ENCODE assay signal across 12 mouse cellular contexts in the genomic region with DNA sequence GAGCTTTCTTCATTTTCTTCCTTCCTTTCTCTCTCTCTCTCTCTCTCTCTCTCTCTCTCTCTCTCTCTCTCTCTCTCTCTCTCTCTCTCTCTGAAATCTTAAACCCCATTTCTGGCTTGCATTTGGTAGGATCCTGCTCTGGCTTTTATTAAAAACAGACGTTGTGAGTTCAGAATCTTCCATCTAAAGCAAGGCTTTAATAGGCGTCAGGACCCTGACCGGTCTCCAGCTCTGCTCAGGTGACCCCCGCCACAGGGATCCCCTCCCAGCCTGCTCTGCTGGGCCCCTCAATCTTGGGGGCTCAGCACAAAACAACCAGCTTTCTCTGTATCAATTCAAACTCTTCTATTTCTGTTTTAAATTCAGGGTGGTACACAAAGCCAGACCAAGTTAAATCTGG. TPM values are rescaled to one million over a fixed set of nuclear protein-coding genes. Genes with fewer than 3 reads are reported as not detected.
A peak's percentile ranks its signal among the peaks of the same experiment; 100 is the strongest.
DNase-seq lines count a peak whose midpoint lies in the region; ATAC-seq and TF ChIP-seq lines count a peak whose summit lies in the region.
"Had no signal": no experiment of that assay in that cellular context is flagged by ENCODE, and none has a peak within 500 bp of the region (broad histone marks: within the 10 kb centered on the region; RNA-seq: fewer than 3 reads in every experiment).

No protein-coding gene starts in this region.

- H3K4me1 ChIP-seq in kidney, embryonic 16.5 days (ENCODE audit: insufficient read depth, low read length) = peaks cover 39% of the 10 kb centered on the region
- peaks cover 5% of the 10 kb centered on the region; the same call in 1 of the 2 replicates for H3K4me1 ChIP-seq in kidney, adult 2 months (ENCODE audit: control insufficient read depth, insufficient read depth, low read length)
- H3K4me1 ChIP-seq in embryonic facial prominence, embryonic 12.5 days = peaks cover 62% of the 10 kb centered on the region
- peaks cover 79% of the 10 kb centered on the region for H3K4me1 ChIP-seq in limb, embryonic 13.5 days

- no peak overlapping the region for H3K4me2 ChIP-seq in kidney, embryonic 16.5 days (replicated peaks; ENCODE audit: low read depth, low read length)
- peak overlapping the region; percentile 29 for H3K4me2 ChIP-seq in embryonic facial prominence, embryonic 12.5 days (replicated peaks)
- peak overlapping the region; percentile 45 for H3K4me2 ChIP-seq in limb, embryonic 13.5 days (replicated peaks)

- no peaks in the 10 kb centered on the region for H3K9me3 ChIP-seq in kidney, embryonic 16.5 days (ENCODE audit: low read length)
- H3K9me3 ChIP-seq in embryonic facial prominence, embryonic 12.5 days = no peaks in the 10 kb centered on the region
- no peaks in the 10 kb centered on the region for H3K9me3 ChIP-seq in limb, embryonic 13.5 days

- 0 out of 2 replicates have a peak overlapping the region, but pooled peaks have one; percentile 41 for H3K9ac ChIP-seq in kidney, embryonic 16.5 days (replicated peaks; ENCODE audit: low read length)
- 0 out of 2 replicates have a peak overlapping the region, but pooled peaks have one; percentile 5 for H3K9ac ChIP-seq in embryonic facial prominence, embryonic 12.5 days
- H3K9ac ChIP-seq in limb, embryonic 13.5 days = peak overlapping the region; percentile 53

- peak overlapping the region; percentile 71; the same call in 1 of the 2 replicates for H3K27ac ChIP-seq in kidney, embryonic 16.5 days (ENCODE audit: low read length)
- no peak overlapping the region for H3K27ac ChIP-seq in kidney, adult 2 months (ENCODE audit: insufficient read depth, low read depth, low read length)
- H3K27ac ChIP-seq in embryonic facial prominence, embryonic 12.5 days = peak overlapping the region; percentile 99
- H3K27ac ChIP-seq in limb, embryonic 13.5 days = peak overlapping the region; percentile 99

- peak; percentile 85 for DNase-seq in heart, adult 11 months
- DNase-seq in heart, adult 18-20 months = no peak
- DNase-seq in kidney, adult 2 months = no peak
- no peak for DNase-seq in left cerebral cortex, adult 11 months (ENCODE audit: low spot score)
- no peak for DNase-seq in adrenal gland, postnatal 25 days
- DNase-seq: cerebellum, adult 9-11 months; lung, postnatal 14 days had no signal

- ATAC-seq in kidney, embryonic 16.5 days (ENCODE audit: low FRiP score, low TSS enrichment) = no peak
- ATAC-seq in embryonic facial prominence, embryonic 12.5 days (ENCODE audit: insufficient number of reproducible peaks, insufficient read depth, low FRiP score, low TSS enrichment) = peak; percentile 62; the same call in 1 of the 2 replicates
- ATAC-seq in limb, embryonic 13.5 days (ENCODE audit: low FRiP score, low read depth) = peak; percentile 57; the same call in 1 of the 2 replicates
- ATAC-seq: Patski had no signal

- H3K4me3 ChIP-seq in kidney, embryonic 16.5 days (ENCODE audit: low read length) = no peak overlapping the region
- no peak overlapping the region for H3K4me3 ChIP-seq in kidney, adult 2 months (ENCODE audit: insufficient read depth, low read depth, low read length)
- H3K4me3 ChIP-seq in embryonic facial prominence, embryonic 12.5 days = no peak overlapping the region
- peak overlapping the region; percentile 2; the same call in 1 of the 2 replicates for H3K4me3 ChIP-seq in limb, embryonic 13.5 days

- H3K27me3 ChIP-seq in kidney, embryonic 16.5 days (ENCODE audit: insufficient read depth, low read length) = no peaks in the 10 kb centered on the region
- no peaks in the 10 kb centered on the region for H3K27me3 ChIP-seq in kidney, adult 2 months (replicated peaks; ENCODE audit: control insufficient read depth, insufficient read depth, low read length)
- no peaks in the 10 kb centered on the region for H3K27me3 ChIP-seq in embryonic facial prominence, embryonic 12.5 days
- no peaks in the 10 kb centered on the region for H3K27me3 ChIP-seq in limb, embryonic 13.5 days
- H3K27me3 ChIP-seq: Patski had no signal

- H3K36me3 ChIP-seq in kidney, embryonic 16.5 days (ENCODE audit: insufficient read depth, low read length) = no peaks in the 10 kb centered on the region
- no peaks in the 10 kb centered on the region for H3K36me3 ChIP-seq in kidney, adult 2 months (ENCODE audit: control insufficient read depth, insufficient read depth, low read length)
- H3K36me3 ChIP-seq in embryonic facial prominence, embryonic 12.5 days = no peaks in the 10 kb centered on the region
- H3K36me3 ChIP-seq in limb, embryonic 13.5 days = peaks cover 3% of the 10 kb centered on the region; the same call in 1 of the 2 replicates

- WGBS in kidney, embryonic 16.5 days = 58% methylated on average over 4 of the region's 4 CpGs
- 64% methylated on average over 4 of the region's 4 CpGs for WGBS in kidney, adult 2 months
- WGBS in embryonic facial prominence, embryonic 12.5 days = 14% methylated on average over 4 of the region's 4 CpGs
- 12% methylated on average over 4 of the region's 4 CpGs for WGBS in limb, embryonic 13.5 days

- TF ChIP-seq CTCF in kidney, adult 2 months (conservative IDR thresholded peaks at IDR 0.05; ENCODE audit: insufficient read depth, insufficient read length, low read depth, low read length) = no peak

- no peak for TF ChIP-seq POLR2A in kidney, adult 2 months (IDR thresholded peaks at IDR 0.05; ENCODE audit: low read depth, low read length)

RNA-seq across cellular contexts. Expression of a gene that starts 28.8 kb away (rescaled TPM):
- not detected for total RNA-seq in heart, adult 18-20 months (2021)
- polyA plus RNA-seq in kidney, embryonic 16.5 days (2015; fragmentation: Nextera tagmentation; extraction: Ambion mirVana) = not detected in 2 replicates
- not detected in 2 replicates for polyA plus RNA-seq in kidney, adult 2 months (2012; rRNA removed)
- not detected in 2 replicates for polyA plus RNA-seq in embryonic facial prominence, embryonic 12.5 days (2016; fragmentation: Nextera tagmentation; extraction: Ambion mirVana)
- polyA plus RNA-seq in limb, embryonic 13.5 days (2015; fragmentation: Nextera tagmentation; extraction: Ambion mirVana) = 0.26 TPM in 1 of 2 replicates, not detected in the other
- not detected in 2 replicates for total RNA-seq in adrenal gland, postnatal 25 days (2021)
- total RNA-seq: left cerebral cortex, postnatal 36 days had no signal
- polyA plus RNA-seq: Patski had no signal

RNA-seq across cellular contexts. Expression of a gene that starts 39.2 kb away (rescaled TPM):
- 10 to 100 TPM in 1 of 2 experiments, 1 to 10 TPM in 1; 8.9 to 11.6 TPM for total RNA-seq in heart, adult 18-20 months (2021)
- polyA plus RNA-seq in kidney, embryonic 16.5 days (2015; fragmentation: Nextera tagmentation; extraction: Ambion mirVana) = 42.5 and 46.7 TPM in 2 replicates
- polyA plus RNA-seq in kidney, adult 2 months (2012; rRNA removed) = 15.6 and 16.6 TPM in 2 replicates
- polyA plus RNA-seq in embryonic facial prominence, embryonic 12.5 days (2016; fragmentation: Nextera tagmentation; extraction: Ambion mirVana) = 44.1 and 48.3 TPM in 2 replicates
- 53.9 and 57.3 TPM in 2 replicates for polyA plus RNA-seq in limb, embryonic 13.5 days (2015; fragmentation: Nextera tagmentation; extraction: Ambion mirVana)
- 16.9 and 22.0 TPM in 2 replicates for total RNA-seq in adrenal gland, postnatal 25 days (2021)
